Mouse (Mus musculus) C2C12 (cell line): ENCODE measurements around the gene Klk10.

Experiments used
- CEBPB ChIP-seq: IDR thresholded peaks from one replicate; pipeline ENCODE4 v1.6.1; 2011; ENCODE audit warnings: low read depth, mild to moderate bottlenecking, control low read depth, moderate library complexity
- CTCF ChIP-seq: IDR thresholded peaks from one replicate; pipeline ENCODE4 v1.5.1; 2011; ENCODE audit not compliant: control insufficient read depth, insufficient read depth, insufficient read length
- FOSL1 ChIP-seq: IDR thresholded peaks from one replicate; pipeline ENCODE4 v1.8.0; 2011; ENCODE audit warnings: mild to moderate bottlenecking, low read length; ENCODE audit not compliant: poor library complexity, insufficient read depth, severe bottlenecking
- MAX ChIP-seq: IDR thresholded peaks from one replicate; pipeline ENCODE4 v1.6.1; 2011; ENCODE audit warnings: mild to moderate bottlenecking, control low read depth
- MYOG ChIP-seq: IDR thresholded peaks from one replicate; pipeline ENCODE4 v1.6.1; 2011; ENCODE audit not compliant: control insufficient read depth, insufficient read length; ENCODE audit errors: extremely low read depth
- USF1 ChIP-seq: IDR thresholded peaks from one replicate; pipeline ENCODE4 v1.6.1; 2011; ENCODE audit warnings: low read depth, mild to moderate bottlenecking, control low read depth, moderate library complexity

DNA sequence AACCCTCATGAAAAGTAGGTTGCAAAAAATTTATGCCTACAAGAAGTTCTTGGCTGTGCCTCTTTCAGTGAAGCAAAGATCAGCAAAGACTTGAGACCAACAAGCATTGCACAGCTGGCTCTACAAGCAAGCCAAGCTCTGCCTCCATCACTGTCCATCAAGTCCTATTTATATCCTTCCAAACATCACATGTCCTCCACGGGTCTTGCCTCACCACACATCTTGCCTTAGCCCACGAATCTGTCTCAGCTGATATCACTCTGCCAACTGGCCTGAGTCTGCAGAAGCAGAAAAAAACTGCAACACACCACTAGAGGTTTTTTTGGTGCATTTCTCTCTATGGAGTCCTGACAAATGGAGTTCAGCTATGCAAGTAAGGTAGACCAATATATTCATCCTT, 28.0 kb upstream of the Klk10 start:
- no peak for TF ChIP-seq MAX
- TF ChIP-seq CTCF, result no peak
- TF ChIP-seq USF1, result no peak
- no peak for TF ChIP-seq CEBPB
- no peak for TF ChIP-seq FOSL1
- TF ChIP-seq MYOG, result no peak
